Mouse (Mus musculus) kidney, adult 2 months (tissue): ENCODE results near the gene Cables2. TPM values are rescaled to one million over a fixed set of nuclear protein-coding genes. Genes with fewer than 3 reads are reported as not detected.

Experiments used
- DNase-seq: peaks from one replicate; pipeline ENCODE4 v3.0.0; 2021
- H3K27ac ChIP-seq: fragments of 200-500 bp; 2 replicates; pipeline ENCODE4 v1.5.1; 2012; ENCODE audit warnings: low read depth, low read length, control low read depth, inconsistent platforms; ENCODE audit not compliant: insufficient read depth
- H3K27me3 ChIP-seq: fragments of 200-500 bp; replicated peaks from 2 replicates; pipeline ENCODE4 v1.6.1; 2012; ENCODE audit warnings: mild to moderate bottlenecking, moderate library complexity, low read length, inconsistent platforms; ENCODE audit not compliant: control insufficient read depth, insufficient read depth
- H3K36me3 ChIP-seq: fragments of 200-500 bp; 2 replicates; pipeline ENCODE4 v1.6.1; 2012; ENCODE audit warnings: mild to moderate bottlenecking, moderate library complexity, low read length, inconsistent platforms; ENCODE audit not compliant: control insufficient read depth, insufficient read depth
- H3K4me1 ChIP-seq: fragments of 200-500 bp; 2 replicates; pipeline ENCODE4 v1.6.1; 2011; ENCODE audit warnings: low read length; ENCODE audit not compliant: control insufficient read depth, insufficient read depth
- H3K4me3 ChIP-seq: fragments of 200-500 bp; 2 replicates; pipeline ENCODE4 v1.5.1; 2011; ENCODE audit warnings: mild to moderate bottlenecking, low read depth, low read length, control low read depth; ENCODE audit not compliant: insufficient read depth
- CTCF ChIP-seq: fragments of 200-500 bp; conservative IDR thresholded peaks from 2 replicates; pipeline ENCODE4 v1.5.1; 2011; ENCODE audit warnings: low read depth, mild to moderate bottlenecking, control low read depth, low read length, moderate library complexity, mixed read lengths; ENCODE audit not compliant: insufficient read depth, insufficient read length
- POLR2A ChIP-seq: fragments of 200-500 bp; IDR thresholded peaks from one replicate; pipeline ENCODE4 v1.6.1; 2011; ENCODE audit warnings: low read depth, low read length, control low read depth
- WGBS: fragments of 180-500 bp; shearing (Covaris S2); methylation state at CpG from one replicate; pipeline ENCODE4 v1.1.7; 2018; 5-methylcytosine and 5-hydroxymethylcytosine counted together
- polyA plus RNA-seq: library from polyadenylated mRNA; depleted of rRNA; stranded (reverse); fragments of >200 nt; gene quantifications from 2 replicates; pipeline ENCODE4 v1.2.3, GENCODE M21; 2012

The Cables2 gene
- polyA plus RNA-seq, 1 experiment: 18.2 TPM

DNA sequence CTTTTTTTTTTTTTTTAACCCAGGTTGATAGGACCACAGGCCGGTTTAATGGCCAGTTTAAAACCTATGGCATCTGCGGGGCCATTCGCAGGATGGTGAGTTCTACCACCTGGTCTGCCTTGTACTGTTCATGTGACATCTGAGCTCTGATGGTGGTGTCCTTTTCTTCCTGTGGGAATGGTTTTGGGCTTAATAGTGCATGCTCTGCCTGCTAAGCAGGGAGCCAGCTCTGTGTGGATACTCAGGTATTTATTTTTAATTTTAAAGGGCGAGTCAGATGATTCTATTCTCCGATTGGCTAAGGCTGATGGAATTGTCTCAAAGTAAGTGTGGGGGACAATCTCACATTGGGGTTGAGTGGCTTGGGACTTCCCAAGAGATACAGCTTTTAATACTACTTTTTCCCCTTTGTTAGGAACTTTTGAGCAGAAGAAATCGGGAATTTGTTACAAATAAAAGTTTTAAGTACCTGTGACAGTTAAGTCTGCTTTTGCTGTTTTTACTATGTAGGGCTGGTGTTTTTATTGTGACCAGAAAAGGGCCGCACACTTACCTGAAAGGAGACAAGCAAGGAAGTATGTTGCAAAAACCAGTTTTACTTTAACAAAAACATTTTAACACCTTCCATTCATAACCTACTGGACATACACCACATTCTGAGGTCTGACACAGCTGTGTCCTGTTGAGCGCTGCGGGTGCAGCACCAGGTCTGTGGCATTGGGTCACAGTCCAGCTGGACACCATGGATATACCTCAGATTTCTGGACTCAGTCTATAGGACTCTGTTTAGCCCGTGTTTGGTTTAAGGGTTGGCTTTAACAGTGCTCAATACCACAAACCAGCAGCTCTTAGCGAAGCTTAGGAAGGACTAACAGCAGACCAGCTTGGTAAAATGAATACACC, 15.1 kb downstream of the Cables2 start:
- Histone ChIP-seq H3K4me1 (peaks cover 3% of the 10 kb centered on the region; the same call in 1 of the 2 replicates), H3K27me3 (no peaks in the 10 kb centered on the region), H3K36me3 (no peaks in the 10 kb centered on the region), H3K4me3 (peak overlapping the region; percentile 73), H3K27ac (no peak overlapping the region)
- TF ChIP-seq CTCF: no peak
- no peak for DNase-seq
- 48% methylated on average over 11 of the region's 11 CpGs for WGBS

DNA sequence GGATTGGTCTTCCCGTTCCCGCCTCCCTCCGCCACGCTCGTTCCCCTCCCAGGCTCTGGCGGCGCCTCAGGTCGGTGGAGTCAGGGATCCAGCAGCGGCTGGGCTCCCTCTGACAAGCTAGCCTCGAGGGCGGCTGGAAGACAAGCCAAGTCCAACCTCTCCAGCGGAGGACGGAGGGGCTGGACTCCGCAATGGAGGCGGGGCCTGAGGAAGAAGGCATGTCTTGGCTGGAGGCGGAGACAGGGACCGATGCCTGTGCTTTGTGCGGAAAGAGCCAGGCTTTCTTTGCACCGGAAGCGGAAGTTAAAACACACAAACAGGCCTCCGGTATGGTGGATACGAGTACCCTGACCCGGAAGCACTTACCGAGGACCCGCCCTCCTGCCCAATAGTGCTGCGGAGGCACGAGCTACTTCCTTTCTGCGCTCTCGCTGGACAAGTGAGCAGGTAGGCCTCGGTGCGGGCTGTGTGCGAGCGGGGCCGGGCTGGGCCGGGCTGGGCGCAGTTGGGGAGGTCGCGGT, 16.2 kb downstream of the Cables2 start, which contains the start of gene Rps21:
Rps21 (plus strand) TSS at position 377 of the 521 bp plus-strand sequence.
- Histone ChIP-seq H3K27ac (peak within 1 kb of the TSS; percentile 81), H3K4me3 (peak within 1 kb of the TSS; percentile 73), H3K4me1 (peaks cover 3% of the 10 kb centered on the region; the same call in 1 of the 2 replicates), H3K27me3 (no peaks in the 10 kb centered on the region), H3K36me3 (no peaks in the 10 kb centered on the region)
- TF ChIP-seq CTCF (no peak), POLR2A (peak; percentile 94)
- 1% methylated on average over 38 of the region's 38 CpGs for WGBS
- DNase-seq: peak; percentile 100

DNA sequence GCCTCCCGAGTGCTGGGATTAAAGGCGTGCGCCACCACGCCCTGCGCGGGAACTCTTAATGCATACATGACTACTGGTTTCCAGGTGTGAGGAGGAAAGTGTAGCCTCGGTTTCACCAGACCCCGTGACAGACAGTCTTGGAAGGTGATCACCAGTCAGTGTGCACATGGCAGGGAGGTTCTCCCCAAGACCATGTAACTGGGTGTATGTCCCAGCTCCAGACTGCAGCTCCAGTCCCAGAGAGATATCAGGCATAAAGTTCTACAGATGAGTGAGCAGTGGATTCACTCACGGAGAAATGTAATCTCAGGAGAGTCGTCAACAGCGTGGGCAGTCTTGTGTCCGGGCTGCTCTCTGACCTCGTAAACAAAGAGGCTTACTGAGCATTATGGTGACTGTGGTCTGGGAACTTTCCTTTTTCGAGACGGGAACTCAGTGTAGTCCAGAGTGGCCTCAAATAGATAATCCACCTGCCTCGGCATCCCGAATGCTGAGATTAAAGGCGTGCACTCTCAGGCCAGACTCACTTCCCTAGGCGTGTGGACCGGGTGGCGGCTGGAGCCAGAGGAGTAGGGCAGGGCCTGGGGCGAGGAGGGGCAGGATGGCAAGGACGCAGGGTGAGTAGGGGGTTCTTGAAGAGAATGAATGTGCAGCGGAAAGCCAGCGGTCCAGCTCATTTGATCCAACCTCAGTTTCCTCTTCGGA, 16.8 kb downstream of the Cables2 start:
- TF ChIP-seq CTCF (no peak), POLR2A (no peak)
- H3K27me3 ChIP-seq: no peaks in the 10 kb centered on the region
- 21% methylated on average over 26 of the region's 26 CpGs for WGBS
- no peak for DNase-seq
- H3K4me3 ChIP-seq: peak overlapping the region; percentile 60
- no peaks in the 10 kb centered on the region for H3K36me3 ChIP-seq
- H3K27ac ChIP-seq: peak overlapping the region; percentile 81
- H3K4me1 ChIP-seq: peaks cover 3% of the 10 kb centered on the region; the same call in 1 of the 2 replicates

DNA sequence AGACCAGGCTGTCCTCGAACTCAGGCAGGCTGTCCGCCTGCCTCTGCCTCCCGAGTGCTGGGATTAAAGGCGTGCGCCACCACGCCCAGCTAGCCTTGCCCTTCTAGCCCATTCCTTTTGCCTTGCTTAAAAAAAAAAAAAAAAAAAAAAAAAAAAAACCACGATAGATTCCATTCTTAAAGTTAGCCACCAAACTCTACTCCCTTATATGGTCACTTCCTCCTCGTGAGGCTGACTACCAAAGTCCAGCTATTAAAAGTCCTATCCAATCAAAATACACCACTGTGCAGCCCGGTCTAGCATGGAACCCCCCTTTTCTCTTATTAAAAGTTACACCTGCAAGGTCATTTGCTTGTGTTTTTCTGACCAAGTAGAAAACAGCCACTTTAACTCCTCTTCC, 17.6 kb downstream of the Cables2 start:
- TF ChIP-seq POLR2A (no peak), CTCF (no peak)
- 51% methylated on average over 9 of the region's 9 CpGs for WGBS
- peak; percentile 76 for DNase-seq
- H3K36me3 ChIP-seq: no peaks in the 10 kb centered on the region
- no peak overlapping the region for H3K4me3 ChIP-seq
- no peaks in the 10 kb centered on the region for H3K27me3 ChIP-seq
- H3K4me1 ChIP-seq: peaks cover 3% of the 10 kb centered on the region; the same call in 1 of the 2 replicates
- peak overlapping the region; percentile 81 for H3K27ac ChIP-seq

DNA sequence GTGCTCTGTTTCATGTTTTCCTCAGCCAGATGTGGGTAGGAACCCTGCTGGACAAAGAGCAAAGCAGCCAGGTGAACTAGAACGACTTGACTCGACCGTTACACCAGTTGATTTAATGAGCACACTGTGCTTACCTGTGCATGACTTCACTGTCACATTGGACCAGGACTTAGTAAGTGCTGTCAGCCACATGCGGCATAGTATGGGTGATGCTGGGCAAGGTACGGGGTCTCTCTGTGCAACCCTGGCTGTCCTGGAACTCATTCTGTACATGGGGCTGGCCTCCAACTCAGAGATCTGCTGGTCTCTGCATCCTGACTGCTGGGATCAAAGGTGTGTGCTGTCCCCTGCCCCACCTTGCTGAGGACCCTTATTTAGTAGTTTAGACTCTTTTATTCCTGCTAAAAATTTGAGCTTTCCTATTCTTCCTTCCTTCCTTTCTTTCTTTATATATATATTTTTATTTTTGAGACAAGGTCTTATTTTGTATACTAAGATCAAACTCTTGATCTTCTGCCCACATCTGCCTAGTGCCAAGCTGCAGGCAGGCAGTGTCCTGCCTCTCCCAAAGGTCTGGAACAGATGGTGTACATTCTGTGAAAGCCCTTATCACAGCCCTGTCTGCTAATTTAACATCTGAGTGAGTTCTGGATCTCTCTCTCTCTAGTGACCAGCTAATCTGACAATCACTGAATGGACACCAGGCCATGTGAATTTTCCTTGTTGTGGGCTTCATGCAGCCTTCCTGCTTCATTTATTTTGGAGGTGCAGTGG, 18.7 kb downstream of the Cables2 start:
- no peak for TF ChIP-seq CTCF
- no peak for TF ChIP-seq POLR2A
- Histone ChIP-seq H3K4me1 (peaks cover 3% of the 10 kb centered on the region; the same call in 1 of the 2 replicates), H3K4me3 (no peak overlapping the region), H3K27ac (peak overlapping the region; percentile 11; the same call in 1 of the 2 replicates), H3K36me3 (no peaks in the 10 kb centered on the region), H3K27me3 (no peaks in the 10 kb centered on the region)
- DNase-seq: peak; percentile 48
- 36% methylated on average over 5 of the region's 5 CpGs for WGBS

DNA sequence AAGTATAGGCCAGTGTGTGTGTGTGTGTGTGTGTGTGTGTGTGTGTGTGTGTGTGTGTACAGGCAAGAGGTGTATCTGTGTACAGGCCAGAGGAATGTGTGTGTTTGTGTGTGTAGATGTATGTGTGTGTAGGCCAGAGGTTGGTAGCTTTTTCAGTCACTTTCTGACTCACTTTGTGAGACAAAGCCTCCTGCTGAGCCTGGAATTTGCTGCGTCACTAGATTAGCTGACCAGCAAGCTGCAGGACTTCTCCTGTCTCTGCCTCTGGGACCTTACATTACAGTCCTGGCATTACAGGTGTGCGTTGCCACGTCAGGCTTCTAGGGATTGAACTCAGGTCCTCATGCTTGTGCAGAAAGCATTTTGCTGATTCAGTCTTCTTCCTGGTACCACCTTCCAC, 21.5 kb downstream of the Cables2 start:
- peak overlapping the region; percentile 39; the same call in 1 of the 2 replicates for H3K27ac ChIP-seq
- TF ChIP-seq POLR2A: no peak
- TF ChIP-seq CTCF: no peak
- no peak for DNase-seq
- no peak overlapping the region for H3K4me3 ChIP-seq
- 46% methylated on average over 3 of the region's 3 CpGs for WGBS
- no peaks in the 10 kb centered on the region for H3K36me3 ChIP-seq
- H3K4me1 ChIP-seq: peaks cover 3% of the 10 kb centered on the region; the same call in 1 of the 2 replicates
- no peaks in the 10 kb centered on the region for H3K27me3 ChIP-seq
